Mouse (Mus musculus): ENCODE measurements at regions not wholly inside any gene's neighbourhood (a gene's known extent, or its start where the extent isn't known, plus 50 kb on each side); places are given as distances from the start of the nearest gene placed in this dataset.

- in situ Hi-C loops (cut with MboI; ENCODE audit: low sequenced_read_pairs in 2 of 2, unreplicated experiment in 2 of 2): no loop called here
- no peak for DNase-seq (ENCODE audit: low read depth, low spot score)
- no peaks in the 10 kb centered on the region for H3K36me3 ChIP-seq (ENCODE audit: control insufficient read depth, insufficient read depth, low read length, poor library complexity, severe bottlenecking)
- H3K4me3 ChIP-seq (ENCODE audit: insufficient read depth in 1 of 2, low read depth in 1 of 2, low read length in 2 of 2, poor library complexity in 1 of 2, severe bottlenecking in 1 of 2): no peak overlapping the region
- peaks cover 0 to 17% of the 10 kb centered on the region in 2 experiments; a peak in 2 of 4 replicates for H3K4me1 ChIP-seq (ENCODE audit: control insufficient read depth in 2 of 2, insufficient read depth in 2 of 2, low read length in 2 of 2, poor library complexity in 1 of 2)
- no peaks in the 10 kb centered on the region for H3K9me3 ChIP-seq (ENCODE audit: control insufficient read depth, insufficient read depth, low read depth, low read length)
- no peak overlapping the region for H3K27ac ChIP-seq (ENCODE audit: insufficient read depth, low read depth, low read length, poor library complexity, severe bottlenecking)
- H3K9ac ChIP-seq (ENCODE audit: insufficient read depth, low read depth, low read length, poor library complexity, severe bottlenecking): no peak overlapping the region
- no peak for TF ChIP-seq HCFC1 (IDR thresholded peaks at IDR 0.05; ENCODE audit: borderline replicate concordance, insufficient read depth, low read length)
- no peak for TF ChIP-seq MAFK (IDR thresholded peaks at IDR 0.05; ENCODE audit: insufficient read depth, low read depth, low read length)
- peak; percentile 15; the same call in 1 of the 2 replicates for TF ChIP-seq ZC3H11A (IDR thresholded peaks at IDR 0.05; ENCODE audit: borderline replicate concordance, low read depth, low read length)
- no peak; the same call in 1 of the 2 replicates for TF ChIP-seq ZNF384 (IDR thresholded peaks at IDR 0.05; ENCODE audit: low read depth, low read length)
- TF ChIP-seq CHD2 (IDR thresholded peaks at IDR 0.05; ENCODE audit: low read depth, low read length): no peak
Observed at GRCm38 (mm10) chr9:61277369-61278215, 94.6 kb upstream of the Tle3 start.

GRCm38 (mm10) chr9:61278216-61278758 is 93.9 kb upstream of the Tle3 start:
- H3K36me3 ChIP-seq (ENCODE audit: control insufficient read depth, insufficient read depth, low read length, poor library complexity, severe bottlenecking): no peaks in the 10 kb centered on the region
- H3K27ac ChIP-seq (ENCODE audit: insufficient read depth, low read depth, low read length, poor library complexity, severe bottlenecking): no peak overlapping the region
- peaks cover 0 to 17% of the 10 kb centered on the region in 2 experiments; a peak in 2 of 4 replicates for H3K4me1 ChIP-seq (ENCODE audit: control insufficient read depth in 2 of 2, insufficient read depth in 2 of 2, low read length in 2 of 2, poor library complexity in 1 of 2)
- H3K9ac ChIP-seq (ENCODE audit: insufficient read depth, low read depth, low read length, poor library complexity, severe bottlenecking): no peak overlapping the region
- TF ChIP-seq ZNF384 (IDR thresholded peaks at IDR 0.05; ENCODE audit: low read depth, low read length) (peak; percentile 93), CHD2 (IDR thresholded peaks at IDR 0.05; ENCODE audit: low read depth, low read length) (no peak), HCFC1 (IDR thresholded peaks at IDR 0.05; ENCODE audit: borderline replicate concordance, insufficient read depth, low read length) (no peak), ZC3H11A (IDR thresholded peaks at IDR 0.05; ENCODE audit: borderline replicate concordance, low read depth, low read length) (no peak)
- no peaks in the 10 kb centered on the region for H3K9me3 ChIP-seq (ENCODE audit: control insufficient read depth, insufficient read depth, low read depth, low read length)
- in situ Hi-C loops (cut with MboI; ENCODE audit: low sequenced_read_pairs in 2 of 2, unreplicated experiment in 2 of 2): no loop called here
- no peak for DNase-seq (ENCODE audit: low read depth, low spot score)
- H3K4me3 ChIP-seq (ENCODE audit: insufficient read depth in 1 of 2, low read depth in 1 of 2, low read length in 2 of 2, poor library complexity in 1 of 2, severe bottlenecking in 1 of 2): no peak overlapping the region

DNA sequence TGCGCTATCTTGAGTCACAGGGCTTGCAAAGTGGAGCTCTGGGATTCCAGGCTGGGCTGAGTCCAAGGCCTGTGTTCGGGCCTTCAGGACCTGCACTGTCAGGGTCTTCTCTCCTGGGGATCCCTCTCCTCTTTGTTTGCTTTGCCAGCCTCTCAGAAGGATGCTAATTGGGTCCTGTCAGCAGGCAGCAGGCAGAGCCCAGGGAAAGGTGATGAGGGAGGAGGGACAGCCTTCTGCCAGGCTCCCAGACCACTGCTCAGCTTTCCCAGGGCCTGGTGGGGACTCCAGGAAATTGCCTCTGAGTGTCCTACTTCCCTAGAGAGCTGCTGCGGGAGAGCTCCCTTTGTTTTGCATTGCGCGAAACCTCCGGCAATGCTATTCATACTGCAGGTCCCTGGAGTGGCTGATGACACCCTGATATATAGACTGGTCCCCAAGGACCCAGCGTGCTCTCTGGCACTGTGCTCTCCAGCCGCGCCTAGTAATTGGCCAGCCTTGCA is 93.1 kb upstream of the Tle3 start:
- H3K36me3 ChIP-seq (ENCODE audit: control insufficient read depth, insufficient read depth, low read length, poor library complexity, severe bottlenecking): no peaks in the 10 kb centered on the region
- no peak for TF ChIP-seq ZC3H11A (IDR thresholded peaks at IDR 0.05; ENCODE audit: borderline replicate concordance, low read depth, low read length)
- no peak for TF ChIP-seq HCFC1 (IDR thresholded peaks at IDR 0.05; ENCODE audit: borderline replicate concordance, insufficient read depth, low read length)
- no peak for TF ChIP-seq ZNF384 (IDR thresholded peaks at IDR 0.05; ENCODE audit: low read depth, low read length)
- TF ChIP-seq CHD2 (IDR thresholded peaks at IDR 0.05; ENCODE audit: low read depth, low read length): no peak
- TF ChIP-seq MAFK (IDR thresholded peaks at IDR 0.05; ENCODE audit: insufficient read depth, low read depth, low read length): no peak
- no peak for DNase-seq (ENCODE audit: low read depth, low spot score)
- H3K9ac ChIP-seq (ENCODE audit: insufficient read depth, low read depth, low read length, poor library complexity, severe bottlenecking): no peak overlapping the region
- in situ Hi-C loops (cut with MboI; ENCODE audit: low sequenced_read_pairs in 2 of 2, unreplicated experiment in 2 of 2): no loop called here
- H3K4me3 ChIP-seq (ENCODE audit: insufficient read depth in 1 of 2, low read depth in 1 of 2, low read length in 2 of 2, poor library complexity in 1 of 2, severe bottlenecking in 1 of 2): no peak overlapping the region
- H3K27ac ChIP-seq (ENCODE audit: insufficient read depth, low read depth, low read length, poor library complexity, severe bottlenecking): no peak overlapping the region
- no peaks in the 10 kb centered on the region for H3K9me3 ChIP-seq (ENCODE audit: control insufficient read depth, insufficient read depth, low read depth, low read length)
- peaks cover 0 to 18% of the 10 kb centered on the region in 2 experiments; a peak in 2 of 4 replicates for H3K4me1 ChIP-seq (ENCODE audit: control insufficient read depth in 2 of 2, insufficient read depth in 2 of 2, low read length in 2 of 2, poor library complexity in 1 of 2)

DNA sequence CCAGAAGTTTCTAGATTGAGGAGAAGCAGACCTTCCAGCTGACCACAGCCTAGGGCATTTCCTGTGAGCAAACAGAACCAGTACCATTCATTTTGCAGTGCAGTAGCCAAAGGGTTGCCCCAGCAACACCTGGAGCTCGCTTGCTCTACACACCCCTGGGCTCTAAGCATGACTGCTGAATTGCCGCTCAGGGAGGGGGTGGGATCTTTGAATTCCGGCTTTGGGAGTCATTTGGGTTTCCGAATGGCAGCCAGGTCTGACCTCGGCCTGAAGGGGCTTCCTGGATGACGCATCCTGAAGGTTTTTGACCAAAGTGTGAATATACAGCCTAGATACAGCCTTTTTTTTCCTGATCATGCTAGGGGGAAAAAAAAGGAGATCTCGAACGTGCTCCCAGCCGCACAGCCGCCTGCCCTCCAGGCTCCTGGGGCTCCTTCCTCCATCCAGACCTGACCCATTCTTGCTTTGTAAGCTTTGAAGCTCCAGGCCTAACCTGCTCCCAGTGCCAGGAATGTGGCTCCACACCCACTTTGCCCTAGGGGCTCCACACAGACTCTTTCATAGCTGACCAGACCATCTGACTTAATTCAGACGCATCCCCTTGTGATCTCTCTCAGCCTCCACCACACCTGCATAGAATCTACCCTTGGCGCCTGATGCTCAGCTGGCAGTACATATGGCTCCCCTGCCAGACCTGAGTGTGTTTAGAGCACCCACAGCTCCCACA is 91.1 kb upstream of the Tle3 start:
- Histone ChIP-seq H3K27ac (ENCODE audit: insufficient read depth, low read depth, low read length, poor library complexity, severe bottlenecking) (no peak overlapping the region), H3K9ac (ENCODE audit: insufficient read depth, low read depth, low read length, poor library complexity, severe bottlenecking) (no peak overlapping the region), H3K4me1 (ENCODE audit: control insufficient read depth in 2 of 2, insufficient read depth in 2 of 2, low read length in 2 of 2, poor library complexity in 1 of 2) (peaks cover 0 to 18% of the 10 kb centered on the region in 2 experiments; a peak in 2 of 4 replicates), H3K9me3 (ENCODE audit: control insufficient read depth, insufficient read depth, low read depth, low read length) (no peaks in the 10 kb centered on the region), H3K4me3 (ENCODE audit: insufficient read depth in 1 of 2, low read depth in 1 of 2, low read length in 2 of 2, poor library complexity in 1 of 2, severe bottlenecking in 1 of 2) (no peak overlapping the region), H3K36me3 (ENCODE audit: control insufficient read depth, insufficient read depth, low read length, poor library complexity, severe bottlenecking) (no peaks in the 10 kb centered on the region)
- TF ChIP-seq MAFK (IDR thresholded peaks at IDR 0.05; ENCODE audit: insufficient read depth, low read depth, low read length) (no peak), ZC3H11A (IDR thresholded peaks at IDR 0.05; ENCODE audit: borderline replicate concordance, low read depth, low read length) (no peak), CHD2 (IDR thresholded peaks at IDR 0.05; ENCODE audit: low read depth, low read length) (no peak), HCFC1 (IDR thresholded peaks at IDR 0.05; ENCODE audit: borderline replicate concordance, insufficient read depth, low read length) (no peak), ZNF384 (IDR thresholded peaks at IDR 0.05; ENCODE audit: low read depth, low read length) (no peak)
- in situ Hi-C loops (cut with MboI; ENCODE audit: low sequenced_read_pairs in 2 of 2, unreplicated experiment in 2 of 2): no loop called here
- DNase-seq (ENCODE audit: low read depth, low spot score): peak; percentile 72

Measured in ES-E14 (cell line).